Mouse (Mus musculus): Measurements from ENCODE around the gene Ccdc142. TPM values are rescaled to one million over a fixed set of nuclear protein-coding genes. Genes with fewer than 3 reads are reported as not detected.
A peak's percentile ranks its signal among the peaks of the same experiment; 100 is the strongest.

Gene Ccdc142
- total RNA-seq (2021) = 1 to 10 TPM; 8.0 to 8.2 TPM

- DNase-seq = peak; percentile 84 to 86
Measured at GRCm38 (mm10) chr6:83101316-83101687, at the start of gene Ccdc142, which contains the start of gene Gm42688. Ccdc142 (plus strand) TSS chr6:83101601. Gm42688 (plus strand) TSS chr6:83101617.

- DNase-seq = peak; percentile 25 to 31
Measured at GRCm38 (mm10) chr6:83053136-83053960, 48.1 kb upstream of the Ccdc142 start.

DNA sequence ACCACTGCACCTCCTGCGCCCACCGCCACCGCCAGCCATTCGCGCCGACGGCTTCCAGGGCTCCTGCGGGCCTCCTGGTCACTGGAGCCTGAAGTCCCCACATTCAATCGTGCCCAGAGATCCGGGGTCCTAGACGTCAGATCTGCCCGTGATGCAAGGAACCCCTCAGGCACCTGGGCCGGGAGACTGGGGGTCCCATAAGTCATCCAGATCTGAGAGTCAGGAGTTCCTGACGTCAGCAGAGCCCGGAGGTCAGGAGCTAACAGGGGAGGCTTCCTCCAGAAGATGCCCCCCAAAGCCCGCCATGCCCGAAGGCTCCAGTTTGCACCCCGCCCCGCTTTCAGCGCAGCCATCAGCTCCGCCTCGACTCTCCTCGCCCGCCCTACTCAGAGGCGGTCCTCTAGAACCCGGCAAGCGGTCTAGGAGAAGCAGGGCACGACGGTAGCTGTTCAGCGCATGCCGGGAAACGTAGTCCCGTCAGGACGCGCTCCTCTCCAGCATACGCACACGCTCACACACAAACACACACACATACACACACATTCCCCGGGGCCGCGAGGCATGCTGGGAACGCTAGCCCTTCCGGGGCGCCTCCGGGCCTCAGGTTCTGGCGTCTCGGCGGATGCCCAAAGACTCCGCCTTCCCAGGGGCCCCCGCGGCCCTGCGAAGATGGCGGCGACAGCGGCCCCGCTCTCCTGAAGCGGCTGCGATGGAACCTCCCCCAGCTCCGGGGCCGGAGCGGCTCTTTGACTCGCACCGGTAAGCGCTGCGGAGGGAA lies 47.1 kb upstream of the Ccdc142 start, which contains the start of gene Aup1:
Gene Aup1, plus strand, starts transcription at position 448 of the 778 bp plus-strand sequence.
- DNase-seq = peak; percentile 97

DNA sequence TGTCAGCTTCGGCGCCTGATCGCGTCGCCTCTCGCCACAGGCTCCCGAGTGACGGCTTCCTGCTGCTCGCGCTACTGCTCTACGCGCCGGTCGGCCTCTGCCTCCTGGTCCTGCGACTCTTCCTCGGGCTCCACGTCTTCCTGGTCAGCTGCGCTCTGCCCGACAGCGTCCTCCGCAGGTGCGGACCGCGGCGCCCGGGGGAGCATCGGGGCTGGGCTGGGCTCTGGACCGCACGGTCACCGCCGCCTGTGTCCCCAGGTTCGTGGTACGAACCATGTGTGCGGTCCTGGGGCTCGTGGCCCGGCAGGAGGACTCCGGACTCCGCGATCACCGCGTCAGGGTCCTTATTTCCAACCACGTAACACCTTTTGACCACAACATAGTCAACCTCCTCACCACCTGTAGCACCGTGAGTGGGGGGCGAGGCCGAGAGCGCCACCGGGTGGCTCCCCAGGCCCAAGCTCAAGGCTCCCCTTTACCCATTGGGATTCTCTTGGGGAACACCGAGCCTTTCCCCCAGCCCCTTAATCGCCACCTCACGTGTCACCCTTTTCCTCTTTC lies 46.5 kb upstream of the Ccdc142 start, which contains the start of gene Htra2:
Gene Htra2, minus strand, starts transcription at position 403 of the 561 bp plus-strand sequence.
- DNase-seq = no peak

DNA sequence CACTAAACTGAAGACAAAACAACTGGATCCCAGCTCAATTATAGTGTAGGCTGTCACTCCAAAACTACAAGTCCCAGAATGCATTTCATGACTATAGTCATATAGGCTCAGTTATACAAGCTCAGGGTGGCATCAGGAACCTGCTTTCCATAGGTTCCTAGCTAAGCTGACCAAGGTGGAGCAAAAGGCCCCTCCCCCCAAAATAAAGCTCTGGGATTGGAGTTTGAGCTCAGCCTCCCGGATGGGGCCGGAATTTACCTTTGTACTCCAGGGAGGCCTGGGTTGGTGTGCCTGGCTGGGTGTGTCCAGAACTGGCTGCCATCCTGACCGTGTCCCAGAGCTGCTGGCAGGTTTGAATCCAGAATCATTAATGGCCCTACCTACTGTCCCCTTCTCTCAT lies 43.6 kb upstream of the Ccdc142 start, which contains the start of gene Dqx1:
Gene Dqx1, plus strand, starts transcription at position 55 of the 400 bp plus-strand sequence.
- DNase-seq = no peak

GRCm38 (mm10) chr6:83058725-83059124 lies 42.7 kb upstream of the Ccdc142 start:
- DNase-seq = no peak

DNA sequence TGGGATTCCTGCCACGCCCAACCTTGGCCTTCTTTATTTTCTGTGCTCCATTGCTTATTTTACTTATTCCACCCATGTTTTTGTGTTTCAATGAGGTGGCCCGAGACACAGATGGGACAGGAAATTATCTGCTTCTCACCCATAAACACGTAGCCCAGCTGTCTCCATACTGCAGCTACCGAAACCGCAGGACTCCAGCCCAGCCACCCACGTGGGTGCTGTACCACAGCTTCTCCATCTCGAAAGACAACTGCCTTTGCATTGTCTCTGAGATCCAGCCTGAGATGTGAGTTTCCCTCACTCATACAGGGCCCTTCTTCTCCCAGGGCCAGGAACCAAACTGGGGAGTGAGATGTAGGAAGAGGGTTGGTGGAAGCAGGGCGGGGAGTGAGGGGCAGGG lies 35.4 kb upstream of the Ccdc142 start:
- DNase-seq = no peak

GRCm38 (mm10) chr6:83066441-83066840 lies 35.0 kb upstream of the Ccdc142 start:
- no peak for DNase-seq

DNA sequence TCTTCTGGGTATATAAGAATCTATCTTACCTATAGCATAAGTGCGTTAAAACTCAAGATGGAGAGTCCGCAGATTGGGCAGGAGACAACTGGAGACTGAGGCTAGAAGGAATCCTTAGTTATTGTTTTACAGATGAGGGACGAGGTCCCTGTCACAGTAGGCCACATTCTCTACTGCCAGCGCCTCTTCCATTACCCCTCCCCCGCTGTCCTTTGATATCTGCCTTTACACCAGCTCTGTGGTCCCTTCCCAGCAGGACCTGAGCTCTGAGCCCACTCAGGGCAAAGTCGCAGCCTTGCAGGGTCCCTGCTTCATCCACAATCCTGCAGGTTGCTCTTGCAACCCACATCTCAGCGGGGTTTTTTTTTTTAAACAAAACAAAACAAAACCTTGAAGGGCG lies 33.2 kb upstream of the Ccdc142 start:
- no peak for DNase-seq

GRCm38 (mm10) chr6:83068706-83069487 lies 32.5 kb upstream of the Ccdc142 start:
- no peak for DNase-seq

- no peak for DNase-seq
Measured at GRCm38 (mm10) chr6:83069488-83070246, 31.7 kb upstream of the Ccdc142 start.

DNA sequence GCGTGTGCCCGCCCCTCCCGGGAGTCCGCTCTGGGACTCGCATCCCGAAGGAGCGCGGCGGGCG lies 31.3 kb upstream of the Ccdc142 start, which contains the start of gene Tlx2:
Gene Tlx2, minus strand, starts transcription at position 47 of the 64 bp plus-strand sequence.
- no peak for DNase-seq

DNA sequence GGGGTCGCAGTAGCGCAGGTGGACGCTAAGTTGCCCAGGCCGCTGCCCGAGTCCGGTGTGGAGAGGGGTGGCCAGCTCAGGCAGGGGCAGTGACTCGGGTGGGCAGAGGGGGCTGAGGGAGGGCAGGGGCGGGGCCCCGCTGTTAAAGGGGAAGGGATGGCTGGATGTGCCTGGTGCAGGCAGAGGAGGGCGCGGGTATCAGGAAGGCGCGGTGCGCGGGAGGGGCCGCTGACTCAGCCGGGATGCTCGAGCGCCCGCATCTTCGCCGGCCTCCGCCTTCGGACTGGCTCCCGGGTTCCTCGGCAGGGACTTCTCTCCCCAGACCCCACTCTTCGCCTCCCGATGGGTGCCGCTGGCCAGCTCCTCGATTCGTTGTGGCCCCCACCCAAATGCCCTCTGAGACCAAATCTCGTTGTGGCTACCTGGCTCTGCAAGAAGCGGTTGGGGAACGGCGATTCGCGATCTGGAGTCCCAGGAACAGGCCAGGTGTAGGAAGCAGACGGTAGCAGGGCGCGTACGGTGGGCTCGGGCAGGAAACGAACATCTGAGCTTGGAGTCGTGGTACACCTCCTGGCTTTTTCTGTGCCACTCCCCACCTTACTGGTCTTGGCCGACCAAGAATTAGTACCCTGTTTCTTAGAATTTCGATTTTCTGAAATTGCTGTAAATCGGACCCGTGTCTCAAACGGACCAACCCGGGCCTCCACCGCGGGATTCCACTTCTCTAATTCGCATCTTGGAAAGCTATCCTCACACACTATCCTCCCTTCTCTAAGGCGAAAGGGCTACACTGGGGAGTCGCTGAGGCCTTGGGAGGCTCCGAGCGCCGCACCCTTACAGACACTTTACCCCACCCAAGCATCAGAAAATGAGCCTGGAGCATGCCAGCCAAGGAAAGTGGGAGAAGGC lies 30.8 kb upstream of the Ccdc142 start:
- DNase-seq = peak in 1 of 2 experiments; percentile 45

GRCm38 (mm10) chr6:83071220-83071619 lies 30.2 kb upstream of the Ccdc142 start:
- DNase-seq = no peak

- DNase-seq = no peak
Measured at GRCm38 (mm10) chr6:83074979-83075378, 26.4 kb upstream of the Ccdc142 start.

- peak; percentile 59 to 64 for DNase-seq
Measured at GRCm38 (mm10) chr6:83077630-83078323, 23.6 kb upstream of the Ccdc142 start, which contains the start of gene Pcgf1. Pcgf1 (plus strand) TSS chr6:83077869.

- DNase-seq = peak; percentile 99 to 100
Measured at GRCm38 (mm10) chr6:83078324-83078858, 23.0 kb upstream of the Ccdc142 start.

DNA sequence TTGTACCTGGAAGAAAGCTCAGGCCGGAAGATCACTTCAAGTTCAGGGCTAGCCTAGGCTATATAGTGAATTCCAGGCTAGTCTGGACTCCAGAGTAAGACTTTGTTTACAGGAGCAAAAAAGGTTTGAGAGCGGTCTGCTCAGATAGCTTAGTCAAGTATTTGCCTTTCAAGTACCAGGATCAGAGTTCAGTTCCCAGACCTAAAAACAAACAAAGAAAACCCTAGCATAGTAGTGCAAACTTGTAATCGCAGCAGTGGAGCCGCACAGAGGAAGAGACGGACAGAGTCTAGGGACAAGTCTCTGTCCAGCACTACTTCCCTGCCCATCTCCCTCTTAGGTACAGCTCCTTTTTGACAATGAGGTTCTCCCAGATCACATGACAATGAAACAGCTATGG lies 21.2 kb upstream of the Ccdc142 start:
- no peak for DNase-seq

DNA sequence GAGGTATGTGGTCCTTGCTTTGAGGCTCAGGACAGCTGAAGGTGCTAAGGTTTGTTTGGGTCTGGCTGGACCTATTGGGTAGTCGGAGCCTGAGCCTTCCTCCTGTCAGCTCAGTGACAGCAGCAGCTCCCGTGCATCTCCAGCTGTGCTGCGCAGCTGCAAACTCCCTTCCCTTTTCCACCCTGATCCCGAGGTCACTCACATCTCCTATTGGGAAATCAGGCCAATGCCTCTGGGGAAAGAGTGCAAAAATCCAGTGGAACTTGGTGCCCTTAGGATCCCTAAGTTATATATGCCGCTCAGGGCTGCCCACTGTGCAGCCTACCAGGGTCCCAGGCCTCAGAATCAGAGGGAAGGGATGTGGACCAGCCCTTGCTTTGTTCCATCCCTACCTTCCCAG lies 17.9 kb upstream of the Ccdc142 start:
- DNase-seq = no peak

- DNase-seq = no peak
Measured at GRCm38 (mm10) chr6:83084477-83084876, 16.9 kb upstream of the Ccdc142 start.

Measured in layer of hippocampus, postnatal 36 days (tissue).